Mouse (Mus musculus): Measurements from ENCODE around the gene Lix1. TPM values are rescaled to one million over a fixed set of nuclear protein-coding genes. Genes with fewer than 3 reads are reported as not detected.
"Not testable (repeated sequence)": the region's sequence is repeated elsewhere in the genome, so short reads cannot be mapped to it uniquely, and the experiment has no call there.

Gene Lix1
- total RNA-seq, 2 experiments from 2014 or later, result 5.2 to 5.8 TPM

DNA sequence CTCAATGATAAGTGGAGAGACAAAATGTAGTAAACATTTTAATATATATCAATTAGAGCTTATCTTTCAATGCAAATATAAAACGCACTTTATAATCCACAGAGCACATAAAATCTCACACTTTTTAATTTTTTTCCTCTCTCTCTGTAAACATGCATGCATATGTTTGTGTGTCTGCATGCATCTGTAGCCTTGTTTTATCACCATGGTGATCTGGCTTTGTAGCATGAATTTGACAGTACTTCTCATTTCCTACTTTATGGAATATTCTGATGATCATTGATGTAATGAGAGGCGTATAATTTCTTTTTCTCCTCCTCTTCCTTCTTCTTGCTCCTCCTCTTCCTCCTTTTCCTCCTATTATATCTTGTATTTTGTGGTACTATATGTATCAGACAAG lies 9.7 kb downstream of the Lix1 start:
- no peak for DNase-seq

DNA sequence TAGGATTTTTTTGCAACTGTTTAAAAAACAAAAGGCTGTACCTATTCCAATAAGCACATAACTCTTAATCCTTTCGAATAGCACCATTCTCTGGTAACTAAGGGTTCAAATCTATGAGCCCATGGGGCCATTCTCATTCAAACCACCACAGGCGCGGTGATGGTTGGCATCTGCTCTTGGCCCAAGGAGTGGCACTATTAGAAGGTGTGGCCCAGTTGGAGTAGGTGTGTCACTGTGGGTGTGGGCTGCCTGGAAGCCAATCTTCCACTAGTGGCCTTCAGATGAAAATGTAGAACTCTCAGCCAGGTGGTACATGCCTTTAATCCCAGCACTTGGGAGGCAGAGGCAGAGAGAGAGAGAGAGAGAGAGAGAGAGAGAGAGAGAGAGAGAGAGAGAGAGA lies 11.7 kb downstream of the Lix1 start:
- no peak for DNase-seq

DNA sequence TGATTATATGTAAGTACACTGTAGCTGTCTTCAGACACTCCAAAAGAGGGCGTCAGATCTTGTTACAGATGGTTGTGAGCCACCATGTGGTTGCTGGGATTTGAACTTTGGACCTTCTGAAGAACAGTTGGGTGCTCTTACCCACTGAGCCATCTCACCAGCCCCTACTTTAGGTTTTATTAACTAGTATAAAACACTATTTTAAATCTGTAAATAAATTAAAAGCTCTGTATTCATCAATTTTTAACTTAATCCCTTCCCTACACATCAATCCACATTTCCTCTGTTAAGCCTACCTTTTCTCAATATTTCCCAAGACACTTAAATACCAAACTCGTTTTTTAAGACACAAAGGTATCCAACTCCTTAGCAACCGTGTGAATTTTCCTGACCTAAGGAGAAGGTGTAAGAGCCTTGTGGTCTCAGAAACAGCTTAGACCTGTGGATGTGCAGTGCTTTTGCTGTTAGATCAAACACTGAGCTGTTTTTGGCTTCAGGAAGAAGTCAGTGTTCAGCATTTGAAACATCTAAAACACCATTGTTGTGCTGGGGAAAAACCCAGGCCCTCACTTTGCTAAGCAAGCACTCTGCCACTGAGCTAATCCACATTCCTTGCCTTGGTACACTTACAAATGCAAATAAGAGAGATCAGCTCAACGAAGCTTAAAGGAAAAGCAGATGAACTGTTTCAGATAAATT lies 22.3 kb downstream of the Lix1 start:
- no peak for DNase-seq

DNA sequence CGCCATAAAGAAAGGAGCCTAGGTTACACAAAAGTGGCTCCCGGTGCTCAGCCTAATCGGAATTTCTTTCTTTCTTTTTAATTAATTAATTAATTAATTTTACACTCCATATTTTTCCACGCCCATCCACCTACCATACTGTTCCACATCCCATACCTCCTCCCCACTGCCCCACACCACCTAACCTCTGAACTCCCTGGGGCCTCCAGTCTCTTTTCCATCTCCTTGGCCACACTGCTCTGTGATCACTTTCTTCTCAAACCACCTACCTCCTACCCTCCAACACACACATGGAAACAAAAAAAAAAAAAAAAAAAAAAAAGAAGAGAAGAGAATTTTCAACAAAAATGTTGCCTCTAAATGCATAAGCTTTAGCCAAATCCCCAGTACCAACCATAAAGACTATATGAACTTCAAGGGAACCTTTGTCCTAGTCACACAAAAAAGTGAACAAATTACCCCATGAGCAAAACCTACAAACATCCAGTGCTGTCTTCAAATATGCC lies 22.9 kb downstream of the Lix1 start:
- DNase-seq, result no peak

DNA sequence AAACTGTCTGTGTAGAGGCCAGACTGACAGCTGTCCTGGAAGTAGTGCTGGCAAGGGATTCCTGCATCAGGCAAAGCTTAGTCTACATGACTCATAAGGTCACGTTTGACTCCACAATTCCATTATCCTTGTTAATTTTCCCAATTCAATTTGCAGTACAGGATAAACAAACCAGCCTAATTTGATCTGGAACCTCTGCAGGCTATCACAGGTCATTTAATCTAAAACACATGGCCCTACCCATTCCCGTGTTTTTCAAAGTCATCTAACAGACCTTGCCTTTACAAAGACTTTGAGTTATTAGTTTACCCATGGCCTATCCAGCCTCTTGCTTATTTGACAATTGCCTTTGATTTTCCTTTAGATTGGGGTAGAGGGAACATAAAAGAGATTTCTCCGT lies 23.4 kb downstream of the Lix1 start:
- no peak for DNase-seq

DNA sequence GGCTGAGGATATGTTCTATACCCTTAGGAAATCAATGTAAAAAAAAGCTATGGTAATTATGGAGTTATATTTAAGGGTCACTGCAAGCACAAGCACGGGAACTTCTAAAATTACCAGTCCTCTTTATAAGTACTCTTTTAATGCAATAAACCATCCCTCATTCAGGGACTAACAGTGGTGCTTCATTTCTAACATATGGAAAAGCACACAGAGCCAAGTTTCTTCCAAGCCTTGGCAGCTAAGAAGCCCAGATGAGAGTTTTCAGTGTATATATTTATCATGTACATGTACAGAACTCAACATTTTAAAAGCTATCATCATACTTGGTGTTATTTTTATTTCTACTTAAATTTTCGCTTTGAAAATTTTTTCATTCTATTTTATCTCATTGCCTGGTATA lies 26.4 kb downstream of the Lix1 start:
- DNase-seq, result no peak

DNA sequence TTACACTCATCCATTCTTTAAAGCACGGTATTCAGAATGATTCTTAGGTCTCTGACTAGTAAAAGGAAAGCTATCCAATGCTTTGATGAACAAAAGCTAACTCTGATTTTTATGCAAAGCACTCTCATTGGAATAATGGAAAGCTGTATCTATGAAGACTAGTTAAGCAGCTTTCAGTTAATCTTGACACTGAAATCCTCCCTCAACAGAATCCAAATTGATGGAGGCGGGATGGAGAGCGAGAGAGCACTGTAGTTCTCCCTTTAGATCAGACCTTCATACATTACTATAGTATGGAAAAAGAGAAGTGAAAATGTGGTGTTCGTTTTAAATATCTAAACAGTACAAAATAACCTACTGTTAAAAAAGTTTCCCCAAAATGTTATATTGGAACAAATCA lies 31.2 kb downstream of the Lix1 start:
- no peak for DNase-seq

DNA sequence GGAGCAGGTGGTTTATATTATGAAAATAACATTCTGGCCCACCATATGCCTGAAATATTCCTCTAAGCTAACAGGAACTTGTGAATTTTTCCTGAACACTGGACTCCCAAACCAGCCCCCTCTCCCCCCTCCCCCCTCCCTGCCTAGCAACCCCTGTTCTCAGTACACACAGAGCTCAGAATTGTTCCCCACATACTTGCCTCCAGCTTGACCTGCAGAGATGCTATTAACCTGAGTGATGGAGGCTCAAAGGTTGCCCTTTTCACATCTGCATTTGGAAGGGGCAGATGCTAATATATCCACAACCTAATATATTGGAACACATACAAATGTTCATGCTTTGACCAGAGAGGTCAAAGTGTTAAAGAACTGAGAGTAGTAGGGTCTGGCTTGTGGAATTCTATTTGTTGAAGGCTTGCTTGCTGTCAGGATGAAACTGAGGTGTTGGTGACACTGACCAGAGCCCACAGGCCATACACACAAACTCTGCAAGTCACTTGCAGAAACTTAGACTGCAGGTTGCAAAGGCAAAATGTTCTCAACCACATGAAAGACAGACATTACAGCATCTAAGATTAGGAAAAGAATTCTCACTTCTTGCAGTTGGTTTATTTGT lies 36.2 kb downstream of the Lix1 start:
- DNase-seq, result no peak

DNA sequence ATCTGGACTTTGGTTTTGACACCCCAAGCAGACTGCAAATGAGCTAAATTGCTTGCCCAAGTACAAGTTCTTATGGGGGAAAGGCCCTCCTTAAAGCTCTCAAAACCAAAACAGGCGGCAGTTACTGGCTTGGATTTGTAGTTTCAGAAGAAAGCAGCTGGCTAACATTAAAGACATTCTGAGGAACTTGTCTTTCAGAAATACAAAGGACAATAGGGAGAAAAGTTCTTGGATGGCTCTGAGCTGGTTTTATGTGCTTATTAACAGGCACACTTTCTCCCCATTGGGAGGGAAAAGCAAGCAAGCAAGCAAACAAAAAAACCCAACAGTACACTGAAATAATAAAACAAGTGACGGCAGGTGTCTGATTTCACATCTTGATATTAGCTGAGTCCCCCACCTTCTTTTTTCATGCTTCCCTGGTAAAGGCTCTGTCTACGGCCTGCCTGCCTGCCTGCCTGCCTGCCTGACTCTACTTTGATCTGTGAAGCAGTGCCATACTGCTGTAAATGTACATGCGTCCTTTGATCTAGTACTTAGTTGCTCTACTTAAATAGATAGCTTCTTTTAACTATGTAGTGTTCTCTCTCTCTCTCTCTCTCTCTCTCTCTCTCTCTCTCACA lies 39.5 kb downstream of the Lix1 start:
- DNase-seq, result no peak

DNA sequence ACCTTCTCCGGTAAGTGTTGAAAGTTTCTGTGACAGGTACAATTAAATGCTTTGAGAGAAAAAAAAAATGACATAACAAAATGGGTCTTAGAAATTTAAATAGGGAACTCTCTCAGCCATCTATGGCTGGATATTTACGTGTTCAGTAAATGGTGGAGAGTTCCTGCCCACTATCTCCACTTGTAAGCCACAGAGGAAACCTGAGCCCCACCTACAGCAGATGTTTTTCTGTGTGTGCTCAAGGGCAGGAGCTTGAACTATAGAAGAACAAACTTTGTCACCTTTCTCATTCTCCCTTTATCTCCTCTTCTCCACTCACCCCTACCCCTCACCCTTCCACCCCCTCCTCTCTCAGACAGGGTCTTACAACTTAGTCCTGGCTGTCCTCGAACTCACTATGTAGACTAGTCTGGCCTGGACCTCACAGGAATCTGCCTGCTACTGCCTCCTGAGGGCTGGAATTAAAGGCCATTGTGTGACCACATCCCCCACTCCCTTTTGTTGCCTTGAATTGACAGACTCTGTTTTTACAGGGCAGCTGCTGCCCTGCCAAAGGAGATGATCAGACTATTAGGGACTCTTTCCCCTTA lies 41.9 kb downstream of the Lix1 start:
- no peak for DNase-seq

DNA sequence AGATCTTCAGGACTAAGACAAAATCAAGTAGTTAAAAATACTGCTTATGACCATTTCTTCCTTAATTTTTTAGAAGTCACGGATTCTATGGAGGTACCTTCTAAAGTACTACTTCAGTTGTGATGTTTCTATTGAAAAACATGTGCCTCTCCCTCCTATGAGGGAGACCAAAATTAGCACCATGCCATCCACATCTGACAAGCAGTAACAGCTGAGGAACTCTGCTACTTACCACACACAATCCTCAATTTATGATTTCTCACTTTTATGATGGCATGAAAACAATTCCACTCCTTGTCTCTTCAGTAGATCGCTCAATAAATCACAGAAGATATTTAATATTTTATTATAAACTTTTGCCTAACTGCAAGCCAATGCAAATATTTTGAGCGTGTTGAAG lies 44.2 kb downstream of the Lix1 start:
- no peak for DNase-seq

DNA sequence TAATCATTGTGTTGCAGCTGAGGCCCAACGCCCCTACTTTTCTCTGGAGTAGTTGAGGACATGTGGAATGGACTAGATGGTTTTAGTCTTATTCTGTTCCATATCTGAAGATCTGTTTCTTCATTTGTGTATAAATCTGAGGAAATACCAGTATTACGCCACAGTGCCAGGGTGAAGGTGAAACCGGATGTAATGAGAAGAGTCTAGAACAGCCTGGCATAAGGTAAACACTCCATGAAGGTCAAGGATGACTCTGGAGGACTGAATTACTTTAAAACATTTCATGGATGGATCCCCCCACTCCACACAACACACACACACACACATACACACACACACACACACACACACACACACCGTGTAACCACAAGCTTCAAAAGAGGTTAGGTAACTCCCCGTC lies 45.3 kb downstream of the Lix1 start:
- DNase-seq, result no peak

DNA sequence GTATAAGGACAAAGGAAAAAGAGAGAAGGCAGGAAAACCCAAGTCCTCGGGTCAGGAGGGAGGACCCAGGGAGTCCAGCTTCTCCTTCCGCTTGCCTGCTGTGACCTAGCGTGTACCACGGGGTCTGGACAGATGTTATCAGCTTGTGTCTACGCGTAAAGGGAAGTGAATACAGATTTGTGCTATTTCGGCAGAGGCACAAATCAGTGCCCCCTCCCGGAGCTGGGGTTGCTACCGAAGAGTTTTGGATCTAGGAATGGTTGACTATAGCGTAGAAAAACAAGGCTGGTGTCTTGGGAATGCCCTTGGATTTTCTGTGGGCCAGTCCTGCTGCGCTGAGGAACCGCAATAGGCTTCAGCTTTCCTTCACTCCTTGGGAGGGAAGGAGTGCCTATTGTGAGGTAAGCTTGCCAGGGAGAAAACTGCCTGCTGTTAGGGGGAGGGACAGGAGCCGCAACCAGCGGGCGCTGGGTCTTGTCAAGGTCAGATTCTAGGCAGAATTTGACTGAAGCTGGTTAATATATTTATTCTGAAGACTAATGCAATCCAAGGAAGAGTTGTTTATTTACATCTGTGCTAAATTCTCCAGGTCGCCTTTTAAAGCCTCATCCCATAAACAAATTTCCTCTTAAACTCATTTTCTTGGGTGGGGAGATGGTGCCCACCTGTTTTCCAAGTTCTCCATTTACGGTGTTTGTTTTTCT lies 46.4 kb downstream of the Lix1 start:
- peak; percentile 51 for DNase-seq

DNA sequence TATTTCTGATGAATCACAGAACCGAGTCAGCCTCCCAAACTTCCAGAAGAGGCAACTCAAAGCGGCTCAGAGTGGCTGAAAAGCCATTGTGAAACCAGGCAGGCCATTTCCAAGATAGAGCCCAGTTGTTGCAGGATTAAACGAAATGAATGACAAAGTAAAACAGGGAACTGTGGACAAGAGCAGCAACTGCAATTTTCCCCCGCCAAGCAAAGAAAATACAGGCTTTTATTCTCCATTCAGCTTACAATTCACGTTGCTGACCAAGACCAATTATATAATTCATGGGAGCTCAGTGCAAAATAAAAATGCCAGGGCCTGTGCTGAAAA lies 46.9 kb downstream of the Lix1 start:
- DNase-seq, result peak; percentile 12

DNA sequence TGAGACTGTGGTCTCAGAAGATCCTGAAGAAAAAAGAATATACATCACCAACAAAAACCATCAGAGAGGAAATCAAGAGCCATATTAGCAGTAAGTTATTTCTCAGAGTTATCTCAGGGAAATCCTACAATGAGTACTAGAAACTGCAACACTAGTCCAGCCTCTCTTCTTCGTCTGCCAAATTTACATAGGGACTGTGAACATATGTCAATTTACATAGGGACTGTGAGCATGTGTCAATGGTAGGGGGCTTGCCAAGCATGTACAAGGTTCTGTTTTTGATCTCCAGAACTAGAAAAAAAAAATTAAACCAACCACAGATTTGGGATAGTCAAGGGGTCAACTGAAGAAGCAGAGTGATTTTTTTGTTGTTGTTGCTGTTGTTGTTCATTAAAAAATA lies 48.6 kb downstream of the Lix1 start:
- DNase-seq, result no peak

DNA sequence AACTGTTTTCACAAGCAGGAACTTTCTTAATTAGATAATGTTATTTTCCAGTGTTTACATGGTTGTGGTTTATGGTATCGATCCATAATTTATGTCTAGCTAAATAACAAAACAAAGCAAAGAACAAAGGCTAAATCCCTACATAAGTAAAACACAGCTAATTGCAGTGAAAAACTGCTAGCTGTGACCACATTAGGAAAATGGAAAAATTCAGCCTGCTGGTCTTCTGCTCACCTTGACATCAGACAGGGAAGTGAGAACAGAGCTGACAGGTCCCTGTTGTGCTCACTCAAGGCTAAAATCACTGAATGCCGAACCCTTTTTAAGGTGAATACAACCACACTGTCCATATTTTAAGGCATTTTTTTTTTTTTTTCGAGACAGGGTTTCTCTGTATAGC lies 50.1 kb downstream of the Lix1 start:
- DNase-seq, result no peak

DNA sequence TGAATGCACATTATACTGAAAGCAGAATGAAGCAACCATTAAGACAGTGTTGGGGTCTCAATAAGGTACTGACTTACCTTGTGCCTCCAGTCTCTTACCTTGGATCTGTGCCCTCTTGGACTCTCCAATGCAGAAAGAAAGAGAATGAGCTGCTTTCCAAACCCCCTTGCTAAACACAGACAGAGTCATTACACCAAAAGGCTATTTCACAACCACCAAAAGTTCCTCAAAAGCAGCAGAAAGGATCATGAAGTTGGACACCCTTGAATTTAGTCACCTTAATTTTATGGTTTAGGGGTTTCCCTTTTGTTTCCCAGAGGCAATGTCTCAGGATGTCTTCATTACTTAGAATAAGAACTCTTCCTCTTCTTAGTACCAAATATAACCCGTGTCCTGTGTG lies 52.1 kb downstream of the Lix1 start:
- DNase-seq, result no peak

DNA sequence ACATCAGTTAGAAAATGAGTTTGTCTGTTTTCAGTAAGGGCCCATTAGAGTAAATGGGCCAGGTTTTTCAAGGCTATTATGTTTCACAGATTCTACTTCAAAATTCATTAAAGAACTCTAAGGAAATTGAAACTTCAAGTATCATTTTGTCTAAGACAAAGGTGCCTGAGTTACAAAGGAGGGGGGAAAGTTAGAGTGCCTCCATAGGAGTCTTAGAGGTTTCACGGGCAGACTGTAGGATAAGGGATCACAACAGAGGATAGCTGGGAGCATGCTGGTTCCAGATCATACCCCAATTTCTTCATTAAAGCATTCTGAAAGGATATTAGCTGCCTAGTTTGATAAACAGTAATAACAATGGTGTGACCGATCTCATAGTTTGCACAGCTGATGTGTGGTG lies 83.3 kb downstream of the Lix1 start:
- DNase-seq, result no peak

DNA sequence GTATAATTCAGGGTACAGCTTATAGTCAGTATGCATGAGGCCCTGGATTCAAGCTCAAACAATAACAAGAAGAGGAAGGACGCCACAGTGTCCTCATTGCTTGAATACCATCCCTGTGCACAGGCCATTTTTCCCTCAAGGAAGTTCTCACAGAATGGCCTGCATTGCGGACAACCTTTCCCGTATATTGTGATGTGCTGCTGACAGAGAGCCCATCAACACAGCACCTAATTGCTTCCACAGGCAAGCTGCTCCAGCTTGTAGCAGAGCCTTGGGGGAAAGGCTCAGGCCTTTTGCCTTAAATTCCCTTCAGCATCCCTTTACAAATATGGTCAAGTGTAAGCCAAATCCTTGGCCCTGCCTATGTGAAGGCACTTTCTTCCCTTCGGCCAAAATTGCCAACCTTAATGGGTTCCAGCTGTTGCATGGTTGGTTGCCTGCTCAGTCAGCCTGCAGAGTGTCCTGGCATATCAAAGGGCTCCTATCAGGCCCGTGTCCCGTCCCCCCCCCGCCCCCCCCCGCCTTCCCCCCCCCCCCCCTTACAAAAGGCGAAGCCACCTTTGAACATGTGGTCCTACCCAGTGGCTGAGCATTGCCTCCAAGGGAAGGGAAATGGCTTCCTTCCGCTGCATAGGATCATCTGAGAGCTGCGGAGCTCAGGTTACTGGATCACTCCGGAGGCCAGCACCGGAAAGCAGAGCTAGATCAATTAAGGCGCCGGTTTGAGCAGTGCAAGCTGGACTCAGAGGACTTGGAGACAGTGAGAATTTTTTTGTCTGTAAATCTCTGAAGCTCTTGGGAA lies 88.5 kb downstream of the Lix1 start:
- peak; percentile 6 for DNase-seq

DNA sequence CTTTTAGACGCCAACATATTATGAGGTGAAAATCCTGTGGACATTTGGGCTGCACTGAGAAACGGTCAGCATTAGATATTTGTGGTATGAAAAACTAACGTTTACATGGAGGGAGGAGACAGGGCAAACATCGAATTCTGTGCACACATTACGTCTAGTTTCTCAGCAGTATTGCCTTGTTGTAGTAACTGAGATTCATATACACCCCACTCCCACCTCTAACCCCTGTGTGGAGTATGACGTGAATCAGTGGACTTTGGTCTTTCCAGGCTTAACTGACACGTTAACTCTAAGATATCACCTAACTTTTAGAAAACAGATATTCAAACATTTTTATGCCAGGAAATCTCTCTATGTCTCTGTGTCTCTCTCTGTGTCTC lies 89.1 kb downstream of the Lix1 start:
- no peak for DNase-seq

DNA sequence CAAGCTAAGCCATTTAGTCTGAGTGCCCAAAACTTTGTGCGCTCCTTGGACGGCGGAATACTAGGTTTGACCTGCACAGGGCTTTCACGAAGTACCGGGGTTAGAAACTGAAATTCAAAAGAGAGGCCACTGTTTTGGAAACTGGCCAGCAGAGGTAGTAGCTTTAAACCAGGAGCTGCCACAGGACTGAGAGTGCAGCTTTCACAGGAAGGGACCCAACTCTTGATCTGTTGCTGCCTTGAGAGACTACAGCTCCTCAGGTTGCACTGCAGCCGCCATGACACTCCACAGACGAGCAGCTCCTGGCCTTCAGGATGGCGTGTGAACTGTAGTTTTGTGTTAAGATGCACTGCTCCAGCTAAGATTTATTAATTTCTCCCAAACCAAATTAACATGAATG lies 89.6 kb downstream of the Lix1 start:
- DNase-seq, result no peak

DNA sequence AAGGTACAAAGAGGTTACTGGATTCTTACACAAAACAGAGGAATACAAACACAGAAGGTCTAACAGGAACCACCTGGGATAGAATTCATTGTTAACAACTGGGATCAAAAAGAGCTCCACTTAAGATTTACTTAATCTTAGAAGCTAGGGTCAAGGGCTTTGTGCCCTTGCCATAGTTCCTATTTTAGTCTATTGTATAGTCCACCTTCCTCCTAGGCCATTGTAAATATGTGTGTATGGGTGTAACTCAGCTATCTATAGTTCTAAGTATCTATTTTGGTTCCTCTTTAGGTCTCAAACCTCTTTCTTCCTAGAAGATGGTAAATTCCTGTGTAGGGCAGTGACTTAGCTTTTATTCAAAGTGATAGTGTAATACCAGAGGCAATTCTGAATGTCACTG lies 93.8 kb downstream of the Lix1 start:
- DNase-seq, result not testable (repeated sequence)

All from heart, postnatal 4 days (tissue).